Mouse (Mus musculus) embryonic fibroblast, embryonic 13.5 days (primary cell): ENCODE measurements around the gene Gm49380.

Experiments
- CTCF ChIP-seq: IDR thresholded peaks from 2 replicates; pipeline ENCODE4 v1.5.1; 2011; ENCODE audit warnings: mild to moderate bottlenecking, control low read depth, low read length, moderate library complexity, borderline replicate concordance; ENCODE audit not compliant: insufficient read depth
- POLR2A ChIP-seq: IDR thresholded peaks from 2 replicates; pipeline ENCODE4 v1.6.1; 2011; ENCODE audit warnings: low read depth, mild to moderate bottlenecking, control low read depth, low read length, moderate library complexity

DNA sequence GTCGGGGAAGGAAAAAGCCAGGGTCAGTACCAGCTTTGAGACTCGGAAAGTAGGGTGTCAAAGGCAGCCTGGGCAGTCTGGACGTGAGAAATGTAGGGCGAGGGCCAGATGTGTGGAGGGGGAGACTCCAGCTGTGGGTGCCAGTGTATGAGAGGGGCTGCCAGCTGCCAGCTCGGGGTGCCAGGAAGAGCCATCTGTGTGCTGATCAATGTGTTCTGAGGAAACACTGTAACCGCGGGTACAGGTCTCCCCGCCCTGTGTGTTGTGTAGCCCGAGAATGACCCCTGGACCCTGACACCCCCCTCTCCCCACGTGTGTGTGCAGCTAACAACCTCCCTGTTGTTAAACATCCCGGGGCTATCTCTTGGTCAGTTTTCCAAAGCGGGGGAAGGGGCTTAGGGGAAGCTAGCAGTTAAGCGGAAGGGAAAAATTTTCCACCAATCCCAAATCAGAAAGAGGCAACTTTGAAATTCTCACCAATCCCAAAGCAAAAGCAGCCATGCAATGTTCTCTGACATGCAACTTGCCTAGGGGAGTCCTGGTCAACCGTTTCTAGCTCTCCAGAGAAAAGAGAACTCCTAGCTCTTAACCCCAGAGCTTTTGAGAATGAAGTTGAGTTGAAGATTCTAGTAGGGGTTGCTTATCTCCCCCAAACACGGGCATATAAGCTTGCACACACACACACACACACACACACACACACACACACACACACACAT is 45.9 kb downstream of the Gm49380 start:
- TF ChIP-seq CTCF (no peak), POLR2A (no peak)
